Mouse (Mus musculus): ENCODE measurements around the gene Olfr554.

- TF ChIP-seq CTCF (IDR thresholded peaks at IDR 0.05; ENCODE audit: low read depth, low read length) (no peak), POLR2A (IDR thresholded peaks at IDR 0.05; ENCODE audit: extremely low read depth, insufficient read depth, low read length) (no peak)
Measured at GRCm38 (mm10) chr7:102681916-102682315, 43.7 kb downstream of the Olfr554 start.
